Mouse (Mus musculus) G1E-ER4 (cell line): ENCODE measurements around the gene Ptch1. TPM values are rescaled to one million over a fixed set of nuclear protein-coding genes. Genes with fewer than 3 reads are reported as not detected.

Experiments used
- GATA1 ChIP-seq: IDR thresholded peaks from one replicate; pipeline ENCODE4 v1.8.0; 2012; ENCODE audit warnings: low read length, inconsistent platforms
- polyA plus RNA-seq: library from polyadenylated mRNA; stranded (reverse); fragments of >175 nt; gene quantifications from 2 replicates; pipeline ENCODE4 v1.2.3, GENCODE M21; 2012

Gene Ptch1
- polyA plus RNA-seq, 1 experiment: 54.7 TPM

GRCm38 (mm10) chr13:63551552-63552290 is 21.7 kb downstream of the Ptch1 start:
- no peak for TF ChIP-seq GATA1

DNA sequence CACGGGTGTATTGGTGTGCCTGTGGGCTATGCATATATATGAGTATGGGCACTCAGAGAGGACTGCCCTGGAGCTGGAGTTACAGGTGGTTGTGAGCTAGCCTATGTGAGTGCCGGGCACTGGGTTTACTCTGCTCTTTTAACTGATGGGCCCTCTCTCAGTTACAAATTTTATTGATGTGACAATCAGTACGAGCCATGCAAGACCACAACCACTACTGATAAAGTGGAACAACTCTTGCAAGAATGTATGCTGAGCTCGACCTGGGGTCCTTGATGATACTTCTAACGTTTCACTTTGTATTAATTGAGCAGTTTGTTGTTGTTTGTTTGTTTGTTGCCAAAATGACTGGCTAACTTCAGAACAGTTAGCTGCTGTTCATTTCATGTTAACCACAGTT is 23.0 kb downstream of the Ptch1 start:
- TF ChIP-seq GATA1: no peak

GRCm38 (mm10) chr13:63549210-63549609 is 24.2 kb downstream of the Ptch1 start:
- TF ChIP-seq GATA1: no peak

- no peak for TF ChIP-seq GATA1
Observed at GRCm38 (mm10) chr13:63548571-63548970, 24.8 kb downstream of the Ptch1 start.

GRCm38 (mm10) chr13:63545291-63545690 is 28.1 kb downstream of the Ptch1 start:
- no peak for TF ChIP-seq GATA1

GRCm38 (mm10) chr13:63544967-63545253 is 28.5 kb downstream of the Ptch1 start:
- no peak for TF ChIP-seq GATA1

DNA sequence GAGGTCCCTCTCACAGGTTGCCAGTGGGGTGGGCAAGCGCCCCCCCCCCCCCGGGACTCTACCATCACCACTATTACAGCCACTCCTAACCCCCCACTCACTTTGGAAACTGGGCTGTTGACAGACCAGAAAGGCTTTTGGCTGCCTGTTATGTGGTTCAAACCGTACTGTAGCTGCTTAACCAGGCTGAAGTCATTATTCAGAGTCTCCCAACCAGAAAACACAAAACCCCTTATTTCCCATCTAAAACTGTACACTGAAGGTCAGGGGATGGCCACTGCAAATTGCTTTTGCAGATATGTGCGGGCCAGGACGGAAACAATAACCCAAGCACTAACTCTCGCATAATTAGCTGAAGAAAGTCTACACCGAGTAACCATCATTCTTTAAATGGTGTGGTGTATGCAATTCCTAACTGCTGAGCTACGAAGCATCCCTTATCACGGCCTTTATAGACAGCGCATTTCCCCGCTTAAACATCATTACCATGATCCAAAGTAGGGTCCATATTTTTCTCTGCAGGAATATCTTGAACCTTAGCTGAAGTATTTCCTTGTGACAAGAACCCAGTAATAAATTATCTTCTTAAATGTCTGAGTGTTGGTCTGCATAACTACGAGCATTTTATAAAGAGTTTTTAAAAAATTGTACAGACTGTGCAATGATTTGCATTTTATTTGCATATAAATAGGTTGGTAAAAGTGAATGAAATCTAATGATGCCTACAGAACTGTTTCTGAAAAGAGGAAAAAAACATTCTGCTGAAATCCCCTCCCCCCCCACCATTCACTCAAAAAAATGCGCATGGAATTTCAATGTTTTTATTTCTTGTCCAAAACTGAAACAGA is 29.1 kb downstream of the Ptch1 start:
- no peak for TF ChIP-seq GATA1

- no peak for TF ChIP-seq GATA1
Observed at GRCm38 (mm10) chr13:63543459-63543858, 29.9 kb downstream of the Ptch1 start.

DNA sequence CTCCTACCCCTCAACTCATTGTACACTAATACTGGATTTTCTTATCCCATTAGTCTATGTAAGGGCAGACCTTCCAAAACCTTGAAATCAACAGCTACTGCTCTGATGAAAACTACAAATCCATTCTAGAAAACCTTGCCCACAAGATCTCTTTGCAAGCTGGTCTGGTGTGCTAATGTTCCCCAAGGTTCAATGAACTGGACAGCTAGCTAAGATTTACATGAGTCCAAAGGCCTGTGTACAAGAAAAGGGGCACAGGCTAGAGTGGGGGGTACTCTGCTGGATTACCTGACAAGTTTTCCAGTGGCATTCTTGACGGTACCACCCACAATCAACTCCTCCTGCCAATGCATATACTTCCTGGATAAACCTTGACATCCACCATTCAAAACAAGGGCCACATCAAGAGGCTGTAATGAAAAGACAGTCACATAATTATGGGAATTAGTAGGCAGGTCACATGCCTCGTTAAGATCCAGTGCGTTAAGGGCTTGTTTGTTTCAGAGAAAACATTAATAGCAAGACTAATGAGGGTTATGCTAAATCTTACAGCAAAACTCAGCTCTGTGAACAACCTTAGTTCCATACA is 30.5 kb downstream of the Ptch1 start:
- TF ChIP-seq GATA1: no peak

- TF ChIP-seq GATA1: no peak
Observed at GRCm38 (mm10) chr13:63541510-63541909, 31.9 kb downstream of the Ptch1 start.

DNA sequence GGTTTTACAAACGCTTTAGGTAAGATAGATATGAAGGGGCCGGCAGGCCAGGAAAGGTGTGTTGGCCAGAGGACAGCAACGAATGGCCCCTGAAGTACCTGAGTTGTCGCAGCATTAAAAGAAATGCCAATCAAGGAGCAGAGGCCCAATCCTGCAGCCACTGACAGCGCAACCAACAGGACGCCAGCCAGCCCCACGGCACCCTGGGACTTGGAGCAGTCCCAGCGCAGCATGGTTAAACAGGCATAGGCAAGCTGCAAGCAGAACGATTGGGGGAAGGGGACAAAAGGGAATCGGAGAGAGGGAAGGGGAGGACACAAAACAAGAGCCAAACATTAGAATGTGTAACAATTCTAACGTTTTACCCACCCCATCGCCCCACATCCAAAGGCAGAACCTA is 32.8 kb downstream of the Ptch1 start:
- TF ChIP-seq GATA1: no peak

DNA sequence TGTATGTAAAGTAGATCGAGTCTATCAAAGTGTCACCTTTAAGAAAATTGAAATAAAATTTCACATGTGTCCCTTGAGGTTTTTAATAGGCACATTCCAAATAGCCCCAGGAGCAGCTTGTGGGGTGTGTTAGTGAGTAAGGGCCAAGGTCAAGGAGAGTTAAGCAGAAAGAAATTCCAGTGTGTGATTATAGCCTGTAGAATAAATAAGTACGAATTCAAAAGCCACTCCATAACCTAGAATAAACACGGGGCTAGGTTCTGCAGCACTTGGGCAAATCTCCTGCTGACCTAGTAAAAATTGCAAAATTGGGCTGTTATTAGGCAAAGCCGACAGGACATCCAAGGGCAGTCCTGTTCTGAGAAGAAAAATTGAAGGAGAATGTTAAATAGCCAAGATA is 38.4 kb downstream of the Ptch1 start:
- no peak for TF ChIP-seq GATA1

GRCm38 (mm10) chr13:63530857-63531256 is 42.5 kb downstream of the Ptch1 start:
- no peak for TF ChIP-seq GATA1

DNA sequence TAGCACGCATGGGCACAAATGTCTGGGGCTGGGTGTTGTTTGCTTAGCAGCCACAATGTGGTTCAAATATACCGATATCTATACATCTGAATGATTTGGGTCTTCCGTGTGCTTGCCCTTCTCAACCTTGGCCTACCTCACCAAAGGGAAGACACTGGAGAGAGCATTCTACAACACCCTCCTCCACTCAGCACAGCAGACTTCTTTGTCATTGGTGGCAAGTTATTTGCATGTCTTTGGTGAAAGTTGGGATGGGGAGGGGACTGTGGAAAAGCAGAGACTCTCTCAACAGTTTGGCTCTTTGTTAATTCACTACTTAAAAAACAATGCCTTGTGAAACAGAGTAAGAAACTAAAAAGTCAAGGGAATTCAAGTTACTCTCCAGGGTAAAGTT is 43.0 kb downstream of the Ptch1 start:
- TF ChIP-seq GATA1: no peak

DNA sequence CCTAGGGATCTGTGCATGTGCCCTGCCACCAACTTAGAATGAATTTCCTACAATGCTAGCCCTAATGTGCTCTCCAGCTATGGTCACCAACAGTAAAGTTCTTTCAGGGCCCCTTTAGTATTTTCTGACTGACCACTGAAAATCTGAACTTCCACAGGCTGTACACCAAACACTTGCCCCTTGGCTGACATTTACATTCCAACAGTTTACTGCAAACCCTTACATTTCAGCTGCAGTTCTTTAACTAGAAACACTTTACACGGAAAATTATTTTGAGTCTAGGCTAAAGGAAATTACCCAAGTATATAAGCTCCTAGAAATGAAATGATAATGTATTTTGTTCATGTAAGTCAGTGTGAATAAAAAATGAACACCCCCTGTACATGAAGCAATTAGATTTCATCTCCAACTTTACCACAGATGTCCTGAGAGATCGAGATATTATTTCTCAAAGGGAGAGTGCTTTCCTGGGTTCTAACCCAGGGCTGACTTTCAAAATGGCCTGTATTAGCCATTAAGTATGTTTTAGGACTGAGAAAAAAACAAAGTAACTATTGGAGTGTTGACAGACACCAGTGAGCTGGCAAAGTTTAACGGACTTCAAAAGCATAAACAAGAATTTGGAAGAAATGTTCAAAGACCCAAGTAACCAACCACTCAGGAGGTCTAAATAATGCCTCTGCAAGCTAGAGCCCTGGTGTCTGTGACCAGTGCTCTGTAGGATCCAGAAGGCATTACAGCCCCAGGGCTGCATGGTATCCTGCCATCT is 43.6 kb downstream of the Ptch1 start:
- TF ChIP-seq GATA1: no peak

- TF ChIP-seq GATA1: no peak
Observed at GRCm38 (mm10) chr13:63528852-63529251, 44.5 kb downstream of the Ptch1 start.
